Mouse (Mus musculus) myocyte (in vitro differentiated cells): ENCODE data around the gene Lmo1.

Source experiments
- CEBPB ChIP-seq: IDR thresholded peaks from 2 replicates; pipeline ENCODE4 v1.6.1; 2011; ENCODE audit warnings: mild to moderate bottlenecking, moderate library complexity; ENCODE audit not compliant: poor library complexity, insufficient read depth, severe bottlenecking
- E2F4 ChIP-seq: IDR thresholded peaks from one replicate; pipeline ENCODE4 v1.6.1; 2011; ENCODE audit warnings: mild to moderate bottlenecking, control low read depth, moderate library complexity; ENCODE audit not compliant: insufficient read depth
- MYOD1 ChIP-seq, 3 experiments: IDR thresholded peaks; one replicate each; pipeline ENCODE4 v1.6.1; 2011; ENCODE audit warnings: control low read depth in 2 of 3, low read depth in 2 of 3, mild to moderate bottlenecking in 2 of 3, moderate library complexity in 1 of 3; ENCODE audit not compliant: insufficient read length in 2 of 3, control insufficient read depth in 1 of 3
- MYOG ChIP-seq, 3 experiments: IDR thresholded peaks; one replicate each; pipeline ENCODE4 v1.6.1; 2011; ENCODE audit warnings: control low read depth in 2 of 3, low read depth in 2 of 3, mild to moderate bottlenecking in 2 of 3; ENCODE audit not compliant: insufficient read length in 2 of 3, control insufficient read depth in 1 of 3, insufficient read depth in 1 of 3
- POLR2A ChIP-seq: IDR thresholded peaks from one replicate; pipeline ENCODE4 v1.6.1; 2011; ENCODE audit warnings: low read depth, mild to moderate bottlenecking, control low read depth, moderate library complexity; ENCODE audit not compliant: insufficient read length
- POLR2AphosphoS2 ChIP-seq: IDR thresholded peaks from one replicate; pipeline ENCODE4 v1.6.1; 2011; ENCODE audit warnings: low read depth, control low read depth; ENCODE audit not compliant: insufficient read length
- REST ChIP-seq: IDR thresholded peaks from one replicate; pipeline ENCODE4 v1.6.1; 2011; ENCODE audit warnings: mild to moderate bottlenecking, control low read depth, moderate library complexity; ENCODE audit not compliant: insufficient read depth, insufficient read length
- SRF ChIP-seq: IDR thresholded peaks from one replicate; pipeline ENCODE4 v1.6.1; 2011; ENCODE audit warnings: low read depth; ENCODE audit not compliant: control insufficient read depth, insufficient read length
- TCF12 ChIP-seq: IDR thresholded peaks from one replicate; pipeline ENCODE4 v1.6.1; 2011; ENCODE audit warnings: mild to moderate bottlenecking, control low read depth; ENCODE audit not compliant: poor library complexity, insufficient read depth, severe bottlenecking
- TCF3 ChIP-seq: IDR thresholded peaks from one replicate; pipeline ENCODE4 v1.6.1; 2011; ENCODE audit warnings: low read depth, control low read depth; ENCODE audit not compliant: insufficient read length
- USF1 ChIP-seq: IDR thresholded peaks from one replicate; pipeline ENCODE4 v1.6.1; 2011; ENCODE audit warnings: low read depth, mild to moderate bottlenecking, control low read depth, moderate library complexity

DNA sequence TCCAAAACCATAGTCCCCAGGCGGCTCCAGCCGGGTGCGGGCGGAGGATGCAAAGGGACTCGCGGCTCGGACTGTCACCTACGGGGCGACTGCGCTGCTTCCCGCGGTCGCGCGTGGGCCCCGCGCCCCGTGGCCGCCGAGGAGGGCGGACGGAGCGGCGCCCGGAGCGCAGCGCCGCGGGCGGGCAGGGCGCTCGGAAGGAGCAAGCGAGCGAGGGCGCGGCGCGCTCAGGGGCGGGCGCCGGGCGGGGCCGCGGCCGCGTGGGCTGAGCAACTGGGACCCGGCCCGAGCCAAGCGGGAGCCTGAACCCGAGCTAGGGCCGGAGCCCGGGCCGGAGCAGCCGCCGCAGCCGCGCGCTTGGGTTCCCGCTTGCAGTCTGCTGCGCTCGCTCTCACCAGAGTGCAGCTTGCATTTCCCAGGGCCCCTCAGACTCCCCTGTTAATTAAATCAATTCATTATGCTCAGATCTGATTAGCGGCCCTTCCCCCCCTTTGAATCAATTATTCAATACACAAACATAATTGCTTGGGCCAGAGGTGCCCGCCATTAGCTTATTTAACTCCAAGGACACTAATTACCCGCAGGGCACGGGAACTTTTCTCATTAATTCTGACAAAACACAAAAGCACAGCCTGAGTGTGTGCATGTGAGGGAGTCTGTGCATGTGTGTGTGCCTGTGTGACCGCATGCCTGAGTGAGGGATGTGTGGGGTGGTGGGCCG, at the start of gene Lmo1:
- TF ChIP-seq POLR2A (no peak), USF1 (no peak), E2F4 (no peak), REST (no peak), MYOG (IDR thresholded peaks at IDR 0.05; ENCODE audit: control insufficient read depth in 1 of 3, insufficient read depth in 1 of 3, insufficient read length in 2 of 3, low read depth in 2 of 3) (no peak), POLR2AphosphoS2 (no peak), CEBPB (no peak), TCF12 (no peak), SRF (no peak), TCF3 (no peak), MYOD1 (IDR thresholded peaks at IDR 0.05; ENCODE audit: control insufficient read depth in 1 of 3, insufficient read length in 2 of 3, low read depth in 2 of 3) (no peak)
